Mouse (Mus musculus) myocyte (in vitro differentiated cells): Measurements from ENCODE around the gene Hoxa6. TPM values are rescaled to one million over a fixed set of nuclear protein-coding genes. Genes with fewer than 3 reads are reported as not detected.

Experiments
- H3K27me3 ChIP-seq: one replicate; pipeline ENCODE4 v1.6.1; 2011; ENCODE audit not compliant: control insufficient read depth, insufficient read depth, insufficient read length
- H3K36me3 ChIP-seq: one replicate; pipeline ENCODE4 v1.6.1; 2011; ENCODE audit not compliant: control insufficient read depth, insufficient read depth
- H3K4me2 ChIP-seq: one replicate; pipeline ENCODE4 v1.6.1; 2011; ENCODE audit warnings: low read depth, control low read depth
- H3K4me3 ChIP-seq: one replicate; pipeline ENCODE4 v1.5.1; 2011; ENCODE audit warnings: mild to moderate bottlenecking, control low read depth, moderate library complexity
- H3K79me2 ChIP-seq: one replicate; pipeline ENCODE4 v1.6.1; 2011; ENCODE audit not compliant: control insufficient read depth, insufficient read depth
- H3ac ChIP-seq: one replicate; pipeline ENCODE4 v1.6.1; 2011; ENCODE audit not compliant: control insufficient read depth, insufficient read length
- CEBPB ChIP-seq: IDR thresholded peaks from 2 replicates; pipeline ENCODE4 v1.6.1; 2011; ENCODE audit warnings: mild to moderate bottlenecking, moderate library complexity; ENCODE audit not compliant: poor library complexity, insufficient read depth, severe bottlenecking
- E2F4 ChIP-seq: IDR thresholded peaks from one replicate; pipeline ENCODE4 v1.6.1; 2011; ENCODE audit warnings: mild to moderate bottlenecking, control low read depth, moderate library complexity; ENCODE audit not compliant: insufficient read depth
- MAX ChIP-seq: IDR thresholded peaks from one replicate; pipeline ENCODE4 v1.6.1; 2011; ENCODE audit warnings: low read depth, mild to moderate bottlenecking, control low read depth
- MYOD1 ChIP-seq, 3 experiments: IDR thresholded peaks; one replicate each; pipeline ENCODE4 v1.6.1; 2011; ENCODE audit warnings: control low read depth in 2 of 3, low read depth in 2 of 3, mild to moderate bottlenecking in 2 of 3, moderate library complexity in 1 of 3; ENCODE audit not compliant: insufficient read length in 2 of 3, control insufficient read depth in 1 of 3
- MYOG ChIP-seq, 3 experiments: IDR thresholded peaks; one replicate each; pipeline ENCODE4 v1.6.1; 2011; ENCODE audit warnings: control low read depth in 2 of 3, low read depth in 2 of 3, mild to moderate bottlenecking in 2 of 3; ENCODE audit not compliant: insufficient read length in 2 of 3, control insufficient read depth in 1 of 3, insufficient read depth in 1 of 3
- POLR2A ChIP-seq: IDR thresholded peaks from one replicate; pipeline ENCODE4 v1.6.1; 2011; ENCODE audit warnings: low read depth, mild to moderate bottlenecking, control low read depth, moderate library complexity; ENCODE audit not compliant: insufficient read length
- POLR2AphosphoS2 ChIP-seq: IDR thresholded peaks from one replicate; pipeline ENCODE4 v1.6.1; 2011; ENCODE audit warnings: low read depth, control low read depth; ENCODE audit not compliant: insufficient read length
- REST ChIP-seq: IDR thresholded peaks from one replicate; pipeline ENCODE4 v1.6.1; 2011; ENCODE audit warnings: mild to moderate bottlenecking, control low read depth, moderate library complexity; ENCODE audit not compliant: insufficient read depth, insufficient read length
- SRF ChIP-seq: IDR thresholded peaks from one replicate; pipeline ENCODE4 v1.6.1; 2011; ENCODE audit warnings: low read depth; ENCODE audit not compliant: control insufficient read depth, insufficient read length
- TCF12 ChIP-seq: IDR thresholded peaks from one replicate; pipeline ENCODE4 v1.6.1; 2011; ENCODE audit warnings: mild to moderate bottlenecking, control low read depth; ENCODE audit not compliant: poor library complexity, insufficient read depth, severe bottlenecking
- TCF3 ChIP-seq: IDR thresholded peaks from one replicate; pipeline ENCODE4 v1.6.1; 2011; ENCODE audit warnings: low read depth, control low read depth; ENCODE audit not compliant: insufficient read length
- USF1 ChIP-seq: IDR thresholded peaks from one replicate; pipeline ENCODE4 v1.6.1; 2011; ENCODE audit warnings: low read depth, mild to moderate bottlenecking, control low read depth, moderate library complexity
- polyA plus RNA-seq: library from polyadenylated mRNA; unstranded; fragments of >200 nt; fragmentation: generic; extraction: Trizol; gene quantifications from one replicate; pipeline ENCODE4 v1.2.1, GENCODE M21; 2012; ENCODE audit warnings: missing spikeins

Hoxa6 gene
- polyA plus RNA-seq, 1 experiment = 0.88 TPM

DNA sequence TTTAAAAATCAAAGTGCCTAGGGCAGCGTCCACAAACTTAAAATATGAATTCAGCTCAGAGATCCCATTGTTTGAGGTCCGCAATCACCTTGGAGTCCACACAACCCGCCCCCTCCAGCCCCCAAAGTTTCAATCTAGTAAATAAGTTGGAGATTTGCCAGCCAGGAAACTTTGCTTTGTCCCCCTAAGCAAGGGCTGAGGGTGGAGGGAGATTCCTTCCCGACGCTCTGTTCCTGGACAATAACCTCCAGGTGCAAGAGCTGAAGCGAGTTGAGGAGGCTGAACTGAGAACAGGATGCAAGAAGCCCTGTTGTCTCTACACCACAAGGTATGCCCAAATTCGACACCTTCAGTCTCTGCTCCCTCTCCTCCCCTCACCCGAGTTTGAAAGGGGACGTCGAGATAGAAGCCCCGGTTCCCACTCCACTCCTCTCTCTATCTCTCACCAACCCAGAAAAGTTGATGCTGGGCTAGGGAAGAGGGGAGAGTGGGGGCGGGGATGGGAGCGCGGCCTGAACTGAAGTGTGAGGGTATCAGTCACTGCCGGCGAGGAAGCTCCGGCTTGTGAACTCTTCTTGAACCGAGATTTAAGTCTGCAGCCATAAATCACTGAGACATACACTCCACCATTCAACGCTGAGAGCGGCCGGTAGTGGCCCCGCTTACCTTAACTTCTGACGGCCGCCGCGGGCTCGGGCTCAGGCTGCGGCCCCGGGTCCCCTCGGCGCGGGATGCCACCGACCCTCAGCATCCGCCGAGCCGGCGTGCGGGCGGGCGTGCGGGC is 33.4 kb downstream of the Hoxa6 start:
- no peak overlapping the region for H3K4me3 ChIP-seq
- H3ac ChIP-seq = no peak overlapping the region
- no peaks in the 10 kb centered on the region for H3K27me3 ChIP-seq
- no peak for TF ChIP-seq TCF3
- TF ChIP-seq MAX = no peak
- TF ChIP-seq SRF = no peak
- no peak for TF ChIP-seq E2F4
- no peak for TF ChIP-seq MYOG (IDR thresholded peaks at IDR 0.05; ENCODE audit: control insufficient read depth in 1 of 3, insufficient read depth in 1 of 3, insufficient read length in 2 of 3, low read depth in 2 of 3)
- no peak for TF ChIP-seq POLR2A
- TF ChIP-seq REST = no peak
- TF ChIP-seq USF1 = no peak
- TF ChIP-seq TCF12 = no peak
- TF ChIP-seq CEBPB = no peak
- TF ChIP-seq MYOD1 (IDR thresholded peaks at IDR 0.05; ENCODE audit: control insufficient read depth in 1 of 3, insufficient read length in 2 of 3, low read depth in 2 of 3) = no peak
- TF ChIP-seq POLR2AphosphoS2 = no peak
- no peak overlapping the region for H3K4me2 ChIP-seq
- no peaks in the 10 kb centered on the region for H3K79me2 ChIP-seq
- no peaks in the 10 kb centered on the region for H3K36me3 ChIP-seq

- TF ChIP-seq MYOD1 (IDR thresholded peaks at IDR 0.05; ENCODE audit: control insufficient read depth in 1 of 3, insufficient read length in 2 of 3, low read depth in 2 of 3) (no peak), MYOG (IDR thresholded peaks at IDR 0.05; ENCODE audit: control insufficient read depth in 1 of 3, insufficient read depth in 1 of 3, insufficient read length in 2 of 3, low read depth in 2 of 3) (no peak), USF1 (no peak), SRF (no peak)
- Histone ChIP-seq H3K79me2 (no peaks in the 10 kb centered on the region), H3K4me2 (no peak overlapping the region), H3K36me3 (no peaks in the 10 kb centered on the region), H3K4me3 (no peak overlapping the region), H3K27me3 (no peaks in the 10 kb centered on the region), H3ac (no peak overlapping the region)
Observed at GRCm38 (mm10) chr6:52173648-52174047, 34.9 kb downstream of the Hoxa6 start.

- Histone ChIP-seq H3K4me3 (no peak overlapping the region), H3K79me2 (no peaks in the 10 kb centered on the region), H3K36me3 (no peaks in the 10 kb centered on the region), H3ac (no peak overlapping the region), H3K27me3 (no peaks in the 10 kb centered on the region), H3K4me2 (no peak overlapping the region)
- TF ChIP-seq TCF3 (no peak), POLR2AphosphoS2 (no peak), POLR2A (no peak), REST (no peak)
Observed at GRCm38 (mm10) chr6:52172501-52172900, 36.0 kb downstream of the Hoxa6 start.

DNA sequence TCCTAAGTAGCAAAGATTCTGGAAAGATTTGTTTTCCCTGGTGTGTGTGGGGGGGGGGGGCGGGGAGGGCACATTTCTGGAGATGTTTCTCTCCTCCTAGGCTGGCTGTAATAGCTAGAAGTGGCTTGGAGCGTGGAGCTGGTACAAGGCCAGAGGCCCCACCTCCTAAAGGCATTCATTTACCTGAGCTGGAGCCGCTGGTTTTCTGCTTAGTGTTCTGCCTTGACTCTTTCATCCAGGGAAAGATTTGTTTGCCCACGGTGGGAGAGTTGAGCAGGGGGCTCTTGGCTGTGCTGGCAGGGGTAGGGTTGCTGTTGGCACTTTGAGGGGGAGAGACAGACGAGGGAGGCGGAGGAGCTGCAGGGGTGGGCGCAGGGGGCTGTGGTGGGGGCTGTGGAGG is 36.6 kb downstream of the Hoxa6 start:
- Histone ChIP-seq H3ac (no peak overlapping the region), H3K4me3 (no peak overlapping the region), H3K27me3 (no peaks in the 10 kb centered on the region), H3K4me2 (no peak overlapping the region), H3K79me2 (no peaks in the 10 kb centered on the region), H3K36me3 (no peaks in the 10 kb centered on the region)
- no peak for TF ChIP-seq TCF3
- no peak for TF ChIP-seq MAX
- no peak for TF ChIP-seq SRF
- TF ChIP-seq MYOG (IDR thresholded peaks at IDR 0.05; ENCODE audit: control insufficient read depth in 1 of 3, insufficient read depth in 1 of 3, insufficient read length in 2 of 3, low read depth in 2 of 3) = no peak
- no peak for TF ChIP-seq POLR2A
- no peak for TF ChIP-seq TCF12
- TF ChIP-seq E2F4 = no peak
- no peak for TF ChIP-seq MYOD1 (IDR thresholded peaks at IDR 0.05; ENCODE audit: control insufficient read depth in 1 of 3, insufficient read length in 2 of 3, low read depth in 2 of 3)

DNA sequence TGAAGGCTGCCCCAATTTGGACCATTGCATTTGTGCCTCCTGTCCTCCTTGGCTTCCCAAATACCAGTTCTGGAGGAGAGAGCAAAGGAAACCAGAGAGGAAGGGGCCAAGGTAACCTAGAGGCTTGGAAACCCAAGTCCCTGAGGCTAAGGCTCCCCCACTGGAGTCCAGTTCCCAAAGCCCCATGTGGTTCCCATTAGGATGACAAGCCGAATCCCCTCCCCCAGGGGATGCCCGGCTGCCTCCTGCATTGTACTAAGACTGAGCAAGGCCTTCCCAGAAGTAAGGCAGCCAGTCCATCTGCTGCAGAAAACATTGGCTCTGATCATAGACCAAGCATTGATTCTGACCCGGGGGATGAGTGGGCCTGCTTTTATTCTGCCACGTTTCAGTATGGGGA is 37.2 kb downstream of the Hoxa6 start:
- no peak overlapping the region for H3K4me3 ChIP-seq
- H3K36me3 ChIP-seq = no peaks in the 10 kb centered on the region
- H3K4me2 ChIP-seq = no peak overlapping the region
- no peak for TF ChIP-seq MAX
- no peak for TF ChIP-seq TCF12
- no peak for TF ChIP-seq TCF3
- no peak for TF ChIP-seq USF1
- TF ChIP-seq SRF = no peak
- TF ChIP-seq E2F4 = no peak
- TF ChIP-seq REST = no peak
- no peak for TF ChIP-seq POLR2A
- no peak for TF ChIP-seq MYOG (IDR thresholded peaks at IDR 0.05; ENCODE audit: control insufficient read depth in 1 of 3, insufficient read depth in 1 of 3, insufficient read length in 2 of 3, low read depth in 2 of 3)
- H3ac ChIP-seq = no peak overlapping the region
- no peaks in the 10 kb centered on the region for H3K27me3 ChIP-seq
- H3K79me2 ChIP-seq = no peaks in the 10 kb centered on the region
